Mouse (Mus musculus) cerebral cortex, adult 2 months (tissue): ENCODE results near the gene Dennd4a.

Experiments used
- WGBS: fragments of 180-500 bp; shearing (Covaris S2); methylation state at CpG from one replicate; pipeline ENCODE4 v1.1.7; 2018; 5-methylcytosine and 5-hydroxymethylcytosine counted together

Gene Dennd4a

GRCm38 (mm10) chr9:64810822-64811537 is at the start of gene Dennd4a:
Dennd4a (plus strand) TSS chr9:64811340.
- under 1% methylated on average over 51 of the region's 51 CpGs for WGBS

GRCm38 (mm10) chr9:64764824-64765223 is 46.3 kb upstream of the Dennd4a start:
- 97% methylated on average over 2 of the region's 2 CpGs for WGBS

- 91% methylated on average over 3 of the region's 3 CpGs for WGBS
These were observed 45.0 kb upstream of the Dennd4a start for GRCm38 (mm10) chr9:64766136-64766535.

- 55% methylated on average over 1 of the region's 1 CpGs for WGBS
These were observed 43.3 kb upstream of the Dennd4a start for GRCm38 (mm10) chr9:64767796-64768195.

GRCm38 (mm10) chr9:64769066-64769695 is 42.0 kb upstream of the Dennd4a start:
- 31% methylated on average over 9 of the region's 9 CpGs for WGBS

- WGBS = 95% methylated on average over 6 of the region's 6 CpGs
These were observed 41.2 kb upstream of the Dennd4a start for GRCm38 (mm10) chr9:64769911-64770310.

- WGBS = 89% methylated on average over 5 of the region's 5 CpGs
These were observed 40.7 kb upstream of the Dennd4a start for GRCm38 (mm10) chr9:64770411-64770849.

- WGBS = 40% methylated on average over 5 of the region's 5 CpGs
These were observed 39.9 kb upstream of the Dennd4a start for GRCm38 (mm10) chr9:64771236-64771635.

GRCm38 (mm10) chr9:64773254-64773653 is 37.9 kb upstream of the Dennd4a start:
- 92% methylated on average over 8 of the region's 8 CpGs for WGBS

- WGBS = 52% methylated on average over 4 of the region's 4 CpGs
These were observed 37.2 kb upstream of the Dennd4a start for GRCm38 (mm10) chr9:64773936-64774335.

- WGBS = 33% methylated on average over 5 of the region's 5 CpGs
These were observed 36.7 kb upstream of the Dennd4a start for GRCm38 (mm10) chr9:64774411-64774811.

GRCm38 (mm10) chr9:64774883-64775282 is 36.3 kb upstream of the Dennd4a start:
- WGBS = 56% methylated on average over 2 of the region's 2 CpGs

- WGBS = 88% methylated on average over 4 of the region's 4 CpGs
These were observed 35.6 kb upstream of the Dennd4a start for GRCm38 (mm10) chr9:64775491-64775890.

GRCm38 (mm10) chr9:64777441-64777987 is 33.6 kb upstream of the Dennd4a start:
- WGBS = 87% methylated on average over 4 of the region's 4 CpGs

- 71% methylated on average over 1 of the region's 1 CpGs for WGBS
These were observed 33.0 kb upstream of the Dennd4a start for GRCm38 (mm10) chr9:64778151-64778550.

GRCm38 (mm10) chr9:64779628-64780027 is 31.5 kb upstream of the Dennd4a start:
- 42% methylated on average over 7 of the region's 7 CpGs for WGBS

- 83% methylated on average over 7 of the region's 7 CpGs for WGBS
These were observed 27.6 kb upstream of the Dennd4a start for GRCm38 (mm10) chr9:64783511-64783910.

- WGBS = 48% methylated on average over 4 of the region's 4 CpGs
These were observed 26.3 kb upstream of the Dennd4a start for GRCm38 (mm10) chr9:64784841-64785240.

GRCm38 (mm10) chr9:64786216-64786905 is 24.8 kb upstream of the Dennd4a start:
- 57% methylated on average over 9 of the region's 9 CpGs for WGBS

GRCm38 (mm10) chr9:64788070-64788469 is 23.1 kb upstream of the Dennd4a start:
- WGBS = 53% methylated on average over 7 of the region's 7 CpGs

- WGBS = 38% methylated on average over 13 of the region's 13 CpGs
These were observed 21.8 kb upstream of the Dennd4a start for GRCm38 (mm10) chr9:64789341-64789761.

- WGBS = 73% methylated on average over 10 of the region's 10 CpGs
These were observed 21.2 kb upstream of the Dennd4a start for GRCm38 (mm10) chr9:64789887-64790400.
